Mouse (Mus musculus) hindbrain, embryonic 13.5 days (tissue): ENCODE results near the gene Ldlr. TPM values are rescaled to one million over a fixed set of nuclear protein-coding genes. Genes with fewer than 3 reads are reported as not detected.
"Not testable (repeated sequence)": the region's sequence is repeated elsewhere in the genome, so short reads cannot be mapped to it uniquely, and the experiment has no call there.

Experiments used
- ATAC-seq: fragments of 200-750 bp; cut with Nextera tagmentation; 2 replicates; pipeline ENCODE4 v1.8.0; 2017; ENCODE audit warnings: moderate TSS enrichment; ENCODE audit not compliant: low FRiP score
- H3K27ac ChIP-seq: fragments of 300-500 bp; sonication (generic); 2 replicates; pipeline ENCODE4 v1.5.1; 2015; ENCODE audit warnings: inconsistent platforms, mild to moderate bottlenecking, moderate library complexity
- H3K27me3 ChIP-seq: fragments of 300-500 bp; sonication (generic); 2 replicates; pipeline ENCODE4 v1.6.1; 2015; ENCODE audit warnings: mild to moderate bottlenecking, inconsistent platforms
- H3K36me3 ChIP-seq: fragments of 300-500 bp; sonication (generic); 2 replicates; pipeline ENCODE4 v1.6.1; 2015; ENCODE audit warnings: mild to moderate bottlenecking, inconsistent platforms
- H3K4me1 ChIP-seq: fragments of 300-500 bp; sonication (generic); replicated peaks from 2 replicates; pipeline ENCODE4 v1.6.1; 2015; ENCODE audit warnings: inconsistent platforms
- H3K4me2 ChIP-seq: fragments of 300-500 bp; sonication (generic); 2 replicates; pipeline ENCODE4 v1.6.1; 2015; ENCODE audit warnings: inconsistent platforms, mild to moderate bottlenecking, moderate library complexity
- H3K4me3 ChIP-seq: fragments of 300-500 bp; sonication (generic); 2 replicates; pipeline ENCODE4 v1.5.1; 2015; ENCODE audit warnings: mild to moderate bottlenecking, inconsistent platforms
- H3K9ac ChIP-seq: fragments of 300-500 bp; sonication (generic); 2 replicates; pipeline ENCODE4 v1.6.1; 2015; ENCODE audit warnings: mild to moderate bottlenecking, inconsistent platforms
- H3K9me3 ChIP-seq: fragments of 300-500 bp; sonication (generic); 2 replicates; pipeline ENCODE4 v1.6.1; 2016; ENCODE audit warnings: inconsistent platforms
- WGBS: fragments of 180-500 bp; shearing (Covaris S2); methylation state at CpG from one replicate; pipeline ENCODE4 v1.1.7; 2015; 5-methylcytosine and 5-hydroxymethylcytosine counted together
- polyA plus RNA-seq: library from polyadenylated mRNA; unstranded; fragments of >200 nt; fragmentation: Nextera tagmentation; extraction: Ambion mirVana; gene quantifications from 2 replicates; pipeline ENCODE4 v1.2.1, GENCODE M21; 2015

Gene Ldlr
- polyA plus RNA-seq, 1 experiment from 2014 or later: 12.4 TPM

GRCm38 (mm10) chr9:21764084-21764999 lies 41.1 kb downstream of the Ldlr start:
- H3K27me3 ChIP-seq: no peaks in the 10 kb centered on the region
- no peaks in the 10 kb centered on the region for H3K36me3 ChIP-seq
- H3K4me2 ChIP-seq: no peak overlapping the region
- H3K27ac ChIP-seq: no peak overlapping the region
- H3K9me3 ChIP-seq: no peaks in the 10 kb centered on the region
- peaks cover 19% of the 10 kb centered on the region for H3K4me1 ChIP-seq
- no peak for ATAC-seq
- H3K4me3 ChIP-seq: no peak overlapping the region
- no peak overlapping the region for H3K9ac ChIP-seq
- WGBS: 86% methylated on average over 6 of the region's 6 CpGs

GRCm38 (mm10) chr9:21767896-21768295 lies 44.6 kb downstream of the Ldlr start:
- no peaks in the 10 kb centered on the region for H3K9me3 ChIP-seq
- no peak overlapping the region for H3K4me3 ChIP-seq
- WGBS: 81% methylated on average over 11 of the region's 11 CpGs
- no peaks in the 10 kb centered on the region for H3K27me3 ChIP-seq
- ATAC-seq: no peak
- peaks cover 15% of the 10 kb centered on the region for H3K4me1 ChIP-seq
- no peak overlapping the region for H3K9ac ChIP-seq
- no peak overlapping the region for H3K4me2 ChIP-seq
- H3K36me3 ChIP-seq: peaks cover 4% of the 10 kb centered on the region; the same call in 1 of the 2 replicates
- peak overlapping the region; percentile 52; the same call in 1 of the 2 replicates for H3K27ac ChIP-seq

- H3K27ac ChIP-seq: peak overlapping the region; percentile 30
- H3K27me3 ChIP-seq: no peaks in the 10 kb centered on the region
- no peak overlapping the region for H3K4me3 ChIP-seq
- peaks cover 15% of the 10 kb centered on the region for H3K4me1 ChIP-seq
- no peaks in the 10 kb centered on the region for H3K9me3 ChIP-seq
- no peak for ATAC-seq
- no peak overlapping the region for H3K4me2 ChIP-seq
- peak overlapping the region; percentile 43; the same call in 1 of the 2 replicates for H3K9ac ChIP-seq
- peaks cover 4% of the 10 kb centered on the region; the same call in 1 of the 2 replicates for H3K36me3 ChIP-seq
- WGBS: 28% methylated on average over 13 of the region's 13 CpGs
Measured at GRCm38 (mm10) chr9:21768511-21769411, 45.5 kb downstream of the Ldlr start.

GRCm38 (mm10) chr9:21769558-21770183 lies 46.4 kb downstream of the Ldlr start:
- no peaks in the 10 kb centered on the region for H3K27me3 ChIP-seq
- 70% methylated on average over 26 of the region's 26 CpGs for WGBS
- no peak overlapping the region for H3K4me2 ChIP-seq
- no peaks in the 10 kb centered on the region for H3K9me3 ChIP-seq
- no peak overlapping the region for H3K27ac ChIP-seq
- peaks cover 4% of the 10 kb centered on the region; the same call in 1 of the 2 replicates for H3K36me3 ChIP-seq
- no peak overlapping the region for H3K9ac ChIP-seq
- peaks cover 15% of the 10 kb centered on the region for H3K4me1 ChIP-seq
- ATAC-seq: 0 out of 2 replicates have a peak, but pooled peaks have one; percentile 25
- H3K4me3 ChIP-seq: no peak overlapping the region

GRCm38 (mm10) chr9:21773396-21773795 lies 50.1 kb downstream of the Ldlr start:
- not testable (repeated sequence) for H3K9me3 ChIP-seq, H3K4me3 ChIP-seq, H3K4me2 ChIP-seq, H3K27me3 ChIP-seq, H3K27ac ChIP-seq, ATAC-seq, H3K9ac ChIP-seq
- Histone ChIP-seq H3K36me3 (peaks cover 16% of the 10 kb centered on the region), H3K4me1 (peaks cover 12% of the 10 kb centered on the region)
- WGBS: 90% methylated on average over 5 of the region's 5 CpGs

- no peak overlapping the region for H3K9ac ChIP-seq
- H3K9me3 ChIP-seq: no peaks in the 10 kb centered on the region
- H3K4me3 ChIP-seq: no peak overlapping the region
- H3K27me3 ChIP-seq: no peaks in the 10 kb centered on the region
- H3K4me2 ChIP-seq: no peak overlapping the region
- WGBS: 92% methylated on average over 16 of the region's 16 CpGs
- H3K36me3 ChIP-seq: peaks cover 16% of the 10 kb centered on the region
- no peak overlapping the region for H3K27ac ChIP-seq
- 0 out of 2 replicates have a peak, but pooled peaks cover 3% of the 10 kb centered on the region for H3K4me1 ChIP-seq
- no peak for ATAC-seq
Measured at GRCm38 (mm10) chr9:21774353-21774752, 51.1 kb downstream of the Ldlr start.

- 91% methylated on average over 3 of the region's 3 CpGs for WGBS
- Histone ChIP-seq H3K4me2 (no peak overlapping the region), H3K27ac (no peak overlapping the region), H3K36me3 (peaks cover 12% of the 10 kb centered on the region), H3K9ac (no peak overlapping the region), H3K4me1 (no peaks in the 10 kb centered on the region), H3K9me3 (no peaks in the 10 kb centered on the region), H3K4me3 (no peak overlapping the region), H3K27me3 (no peaks in the 10 kb centered on the region)
- ATAC-seq: no peak
Measured at GRCm38 (mm10) chr9:21777726-21778125, 54.4 kb downstream of the Ldlr start.

- no peak overlapping the region for H3K9ac ChIP-seq
- no peak overlapping the region for H3K4me3 ChIP-seq
- H3K9me3 ChIP-seq: no peaks in the 10 kb centered on the region
- H3K4me1 ChIP-seq: no peaks in the 10 kb centered on the region
- no peak overlapping the region for H3K4me2 ChIP-seq
- WGBS: 81% methylated on average over 15 of the region's 15 CpGs
- no peak for ATAC-seq
- H3K36me3 ChIP-seq: peaks cover 6% of the 10 kb centered on the region
- H3K27ac ChIP-seq: no peak overlapping the region
- H3K27me3 ChIP-seq: no peaks in the 10 kb centered on the region
Measured at GRCm38 (mm10) chr9:21781657-21782468, 58.6 kb downstream of the Ldlr start.

- WGBS: 93% methylated on average over 7 of the region's 7 CpGs
- Histone ChIP-seq H3K4me3 (no peak overlapping the region), H3K27ac (no peak overlapping the region), H3K4me2 (no peak overlapping the region), H3K36me3 (no peaks in the 10 kb centered on the region), H3K9ac (no peak overlapping the region), H3K27me3 (no peaks in the 10 kb centered on the region), H3K4me1 (0 out of 2 replicates have a peak, but pooled peaks cover 4% of the 10 kb centered on the region), H3K9me3 (no peaks in the 10 kb centered on the region)
- ATAC-seq: no peak
Measured at GRCm38 (mm10) chr9:21784517-21785307, 61.4 kb downstream of the Ldlr start.

GRCm38 (mm10) chr9:21786309-21786708 lies 63.0 kb downstream of the Ldlr start:
- not testable (repeated sequence) for ATAC-seq, H3K4me2 ChIP-seq, H3K9me3 ChIP-seq, H3K27ac ChIP-seq, H3K9ac ChIP-seq, H3K36me3 ChIP-seq, H3K4me1 ChIP-seq, H3K4me3 ChIP-seq, H3K27me3 ChIP-seq
- 92% methylated on average over 1 of the region's 2 CpGs for WGBS

GRCm38 (mm10) chr9:21786906-21787305 lies 63.6 kb downstream of the Ldlr start:
- H3K4me3 ChIP-seq: no peak overlapping the region
- 5% methylated on average over 6 of the region's 6 CpGs for WGBS
- no peak for ATAC-seq
- no peak overlapping the region for H3K9ac ChIP-seq
- no peaks in the 10 kb centered on the region for H3K27me3 ChIP-seq
- H3K36me3 ChIP-seq: no peaks in the 10 kb centered on the region
- H3K4me2 ChIP-seq: no peak overlapping the region
- no peak overlapping the region for H3K27ac ChIP-seq
- H3K9me3 ChIP-seq: no peaks in the 10 kb centered on the region
- peaks cover 9% of the 10 kb centered on the region for H3K4me1 ChIP-seq
